Comparison of ENCODE assay signal across 7 mouse cellular contexts in the genomic region with DNA sequence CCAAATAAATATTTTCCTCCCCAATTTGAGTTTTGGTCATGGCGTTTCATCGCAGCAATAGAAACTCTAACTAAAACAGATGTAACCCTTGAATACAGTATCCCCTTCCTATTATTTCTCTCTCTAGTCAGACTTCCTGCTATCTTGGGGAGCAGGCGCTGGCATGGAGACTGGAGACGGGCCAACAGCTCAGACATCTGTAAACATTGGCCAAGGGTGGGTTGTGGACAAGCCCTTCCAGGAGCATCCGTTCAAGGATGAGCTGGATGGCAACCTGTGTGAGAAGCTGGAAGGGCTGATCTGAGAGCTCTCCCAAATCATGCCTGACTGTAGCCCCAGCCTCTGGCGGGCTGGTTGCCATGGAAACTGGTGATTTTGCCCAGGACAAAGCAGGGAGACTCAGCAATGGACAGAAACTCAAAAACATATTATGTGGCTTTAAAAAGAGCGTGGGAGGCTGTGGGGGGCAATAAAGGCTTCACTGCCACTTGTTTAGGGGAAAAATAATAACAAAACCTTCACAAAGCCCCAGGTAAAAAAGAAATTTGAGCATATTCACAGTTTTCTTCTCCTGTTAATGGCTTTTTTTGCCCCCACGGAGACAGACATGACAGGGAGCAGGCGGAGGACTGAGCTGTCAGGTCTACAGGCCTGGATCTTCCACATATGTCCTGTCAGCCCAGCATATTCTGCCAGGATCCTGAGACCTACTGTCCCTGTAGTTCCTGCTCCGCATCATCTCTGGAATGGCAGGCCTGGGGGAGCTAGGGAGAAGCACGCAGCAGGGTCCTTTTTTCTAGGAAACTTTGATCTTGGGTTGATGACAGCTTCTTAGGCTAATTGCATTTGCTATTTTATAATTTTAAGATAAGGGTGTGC.
DNase-seq lines count a peak whose midpoint lies in the region; ATAC-seq and TF ChIP-seq lines count a peak whose summit lies in the region.

No protein-coding gene starts in this region.

- TF ChIP-seq CTCF in lung, embryonic 14.5 days (IDR thresholded peaks at IDR 0.05; ENCODE audit: low read depth) = no peak
- TF ChIP-seq CTCF in lung, postnatal 0 days (IDR thresholded peaks at IDR 0.05) = no peak

- H3K36me3 ChIP-seq in lung, embryonic 14.5 days (ENCODE audit: insufficient read depth) = no peaks in the 10 kb centered on the region
- no peaks in the 10 kb centered on the region for H3K36me3 ChIP-seq in lung, postnatal 0 days (ENCODE audit: insufficient read depth, low read length)
- H3K36me3 ChIP-seq in forebrain, embryonic 15.5 days = no peaks in the 10 kb centered on the region
- no peaks in the 10 kb centered on the region for H3K36me3 ChIP-seq in kidney, embryonic 16.5 days (ENCODE audit: insufficient read depth, low read length)

- no peak overlapping the region for H3K9ac ChIP-seq in lung, embryonic 14.5 days
- no peak overlapping the region for H3K9ac ChIP-seq in lung, postnatal 0 days (replicated peaks; ENCODE audit: low read depth)
- H3K9ac ChIP-seq in forebrain, embryonic 15.5 days (replicated peaks) = no peak overlapping the region
- no peak overlapping the region for H3K9ac ChIP-seq in kidney, embryonic 16.5 days (replicated peaks; ENCODE audit: low read length)

- no peak overlapping the region for H3K4me2 ChIP-seq in lung, embryonic 14.5 days
- no peak overlapping the region for H3K4me2 ChIP-seq in lung, postnatal 0 days (replicated peaks; ENCODE audit: low read depth, low read length)
- no peak overlapping the region for H3K4me2 ChIP-seq in forebrain, embryonic 15.5 days (replicated peaks)
- no peak overlapping the region for H3K4me2 ChIP-seq in kidney, embryonic 16.5 days (replicated peaks; ENCODE audit: low read depth, low read length)

- H3K27ac ChIP-seq in lung, embryonic 14.5 days (ENCODE audit: low read depth) = no peak overlapping the region
- no peak overlapping the region for H3K27ac ChIP-seq in lung, postnatal 0 days (ENCODE audit: low read length)
- H3K27ac ChIP-seq in forebrain, embryonic 15.5 days (replicated peaks) = peak overlapping the region; percentile 71
- H3K27ac ChIP-seq in kidney, embryonic 16.5 days (ENCODE audit: low read length) = no peak overlapping the region

- H3K4me3 ChIP-seq in lung, embryonic 14.5 days (ENCODE audit: low read depth, low read length) = no peak overlapping the region
- no peak overlapping the region for H3K4me3 ChIP-seq in lung, postnatal 0 days (ENCODE audit: low read depth, low read length)
- H3K4me3 ChIP-seq in forebrain, embryonic 15.5 days = no peak overlapping the region
- no peak overlapping the region for H3K4me3 ChIP-seq in kidney, embryonic 16.5 days (ENCODE audit: low read length)

- TF ChIP-seq EP300 in lung, postnatal 0 days (IDR thresholded peaks at IDR 0.05) = no peak

- peak; percentile 58 for DNase-seq in lung, embryonic 14.5 days
- no peak for DNase-seq in lung, postnatal 0 days (ENCODE audit: low spot score)
- DNase-seq in lung, postnatal 36 days = peak; percentile 61
- peak; percentile 70 for DNase-seq in right cerebral cortex, postnatal 4 days

- ATAC-seq in lung, embryonic 14.5 days (ENCODE audit: insufficient read depth) = no peak
- no peak for ATAC-seq in lung, postnatal 0 days
- peak; percentile 49; the same call in 1 of the 2 replicates for ATAC-seq in forebrain, embryonic 15.5 days (replicated peaks)
- ATAC-seq in CD4-positive, CD25-positive, alpha-beta regulatory T cell, adult 4 months = no peak
- no peak for ATAC-seq in kidney, embryonic 16.5 days (ENCODE audit: low FRiP score, low TSS enrichment)

- H3K4me1 ChIP-seq in lung, embryonic 14.5 days (ENCODE audit: insufficient read depth) = no peaks in the 10 kb centered on the region
- H3K4me1 ChIP-seq in lung, postnatal 0 days (ENCODE audit: insufficient read depth, low read depth, low read length) = no peaks in the 10 kb centered on the region
- peaks cover 24% of the 10 kb centered on the region for H3K4me1 ChIP-seq in forebrain, embryonic 15.5 days
- H3K4me1 ChIP-seq in kidney, embryonic 16.5 days (ENCODE audit: insufficient read depth, low read length) = 0 out of 2 replicates have a peak, but pooled peaks cover 3% of the 10 kb centered on the region

- WGBS in lung, embryonic 14.5 days = 48% methylated on average over 11 of the region's 11 CpGs
- 50% methylated on average over 11 of the region's 11 CpGs for WGBS in lung, postnatal 0 days
- 36% methylated on average over 11 of the region's 11 CpGs for WGBS in forebrain, embryonic 15.5 days
- whole genome bisulfite sequencing in kidney, embryonic 16.5 days = 71% methylated on average over 11 of the region's 11 CpGs

- H3K9me3 ChIP-seq in lung, embryonic 14.5 days (ENCODE audit: low read depth, low read length) = no peaks in the 10 kb centered on the region
- no peaks in the 10 kb centered on the region for H3K9me3 ChIP-seq in lung, postnatal 0 days (ENCODE audit: low read length)
- H3K9me3 ChIP-seq in forebrain, embryonic 15.5 days = no peaks in the 10 kb centered on the region
- H3K9me3 ChIP-seq in kidney, embryonic 16.5 days (ENCODE audit: low read length) = no peaks in the 10 kb centered on the region

- H3K27me3 ChIP-seq in lung, embryonic 14.5 days (ENCODE audit: insufficient read depth, low read length) = no peaks in the 10 kb centered on the region
- H3K27me3 ChIP-seq in lung, postnatal 0 days (replicated peaks; ENCODE audit: insufficient read depth, low read length) = no peaks in the 10 kb centered on the region
- no peaks in the 10 kb centered on the region for H3K27me3 ChIP-seq in forebrain, embryonic 15.5 days
- H3K27me3 ChIP-seq in kidney, embryonic 16.5 days (ENCODE audit: insufficient read depth, low read length) = no peaks in the 10 kb centered on the region
